Mouse (Mus musculus) MEL (cell line): Measurements from ENCODE around the gene Gpc3. TPM values are rescaled to one million over a fixed set of nuclear protein-coding genes. Genes with fewer than 3 reads are reported as not detected.

Experiments
- DNase-seq: peaks from one replicate; pipeline ENCODE4 v3.0.0; 2011; ENCODE audit warnings: low read depth, low spot score
- H3K27ac ChIP-seq: 2 replicates; pipeline ENCODE4 v1.5.1; 2012; ENCODE audit warnings: low read depth, mild to moderate bottlenecking, control low read depth, low read length, moderate library complexity; ENCODE audit not compliant: control insufficient read depth
- H3K27me3 ChIP-seq, 2 experiments: fragments of 150-350 bp in 1 of 2; sonication (generic) in 1 of 2; 2 replicates each; pipeline ENCODE4 v1.6.1; 2012; ENCODE audit warnings: low read length in 2 of 2, mild to moderate bottlenecking in 2 of 2, improper control_type of control experiment in 1 of 2, moderate library complexity in 1 of 2; ENCODE audit not compliant: insufficient read depth in 2 of 2, control insufficient read depth in 1 of 2
- H3K36me3 ChIP-seq, 2 experiments: 2 replicates each; pipeline ENCODE4 v1.6.1; 2012 to 2014; ENCODE audit warnings: low read length in 2 of 2, improper control_type of control experiment in 1 of 2, inconsistent platforms in 1 of 2, mild to moderate bottlenecking in 1 of 2; ENCODE audit not compliant: insufficient read depth in 2 of 2, control insufficient read depth in 1 of 2
- H3K4me1 ChIP-seq, 2 experiments: fragments of 150-350 bp in 1 of 2; sonication (generic) in 1 of 2; 2 replicates each; pipeline ENCODE4 v1.6.1; 2012; ENCODE audit warnings: low read length in 2 of 2, improper control_type of control experiment in 1 of 2, mild to moderate bottlenecking in 1 of 2; ENCODE audit not compliant: insufficient read depth in 2 of 2, control insufficient read depth in 1 of 2
- H3K4me3 ChIP-seq, 2 experiments: fragments of 150-350 bp in 1 of 2; sonication (generic) in 1 of 2; 2 replicates each; pipeline ENCODE4 v1.5.1; 2012; ENCODE audit warnings: low read depth in 2 of 2, low read length in 2 of 2, mild to moderate bottlenecking in 2 of 2, moderate library complexity in 2 of 2, control low read depth in 1 of 2, improper control_type of control experiment in 1 of 2; ENCODE audit not compliant: control insufficient read depth in 1 of 2, insufficient read depth in 1 of 2
- H3K79me2 ChIP-seq: 2 replicates; pipeline ENCODE4 v1.6.1; 2012; ENCODE audit warnings: mild to moderate bottlenecking, low read length, moderate library complexity; ENCODE audit not compliant: control insufficient read depth, poor library complexity, insufficient read depth
- H3K9ac ChIP-seq: 2 replicates; pipeline ENCODE4 v1.6.1; 2012; ENCODE audit warnings: low read depth, mild to moderate bottlenecking, control low read depth, low read length, moderate library complexity; ENCODE audit not compliant: control insufficient read depth, poor library complexity, severe bottlenecking
- H3K9me3 ChIP-seq: fragments of 150-350 bp; sonication (generic); replicated peaks from 2 replicates; pipeline ENCODE4 v1.6.1; 2012; ENCODE audit warnings: mild to moderate bottlenecking, low read length, improper control_type of control experiment, moderate library complexity; ENCODE audit not compliant: insufficient read depth
- CHD1 ChIP-seq: IDR thresholded peaks from 2 replicates; pipeline ENCODE4 v1.6.1; 2012; ENCODE audit warnings: low read depth, mild to moderate bottlenecking, inconsistent platforms, low read length, improper control_type of control experiment
- CHD2 ChIP-seq: IDR thresholded peaks from 2 replicates; pipeline ENCODE4 v1.6.1; 2011; ENCODE audit warnings: low read length, improper control_type of control experiment
- CTCF ChIP-seq, 3 experiments: IDR thresholded peaks in 2 of 3; conservative IDR thresholded peaks in 1 of 3; 2 replicates each; pipeline ENCODE4 v1.5.1; 2011 to 2012; ENCODE audit warnings: low read length in 3 of 3, low read depth in 2 of 3, mild to moderate bottlenecking in 2 of 3, improper control_type of control experiment in 1 of 3, inconsistent platforms in 1 of 3, mixed read lengths in 1 of 3, moderate library complexity in 1 of 3; ENCODE audit not compliant: control insufficient read depth in 1 of 3, insufficient read depth in 1 of 3, poor library complexity in 1 of 3, severe bottlenecking in 1 of 3
- GABPA ChIP-seq: IDR thresholded peaks from 2 replicates; pipeline ENCODE4 v1.6.1; 2012; ENCODE audit warnings: low read depth, mild to moderate bottlenecking, inconsistent platforms, low read length, improper control_type of control experiment, moderate library complexity
- HCFC1 ChIP-seq: IDR thresholded peaks from 2 replicates; pipeline ENCODE4 v1.6.1; 2012; ENCODE audit warnings: low read depth, mild to moderate bottlenecking, inconsistent platforms, low read length, improper control_type of control experiment, moderate library complexity
- JUND ChIP-seq: IDR thresholded peaks from 2 replicates; pipeline ENCODE4 v1.6.1; 2011; ENCODE audit warnings: low read depth, mild to moderate bottlenecking, improper control_type of control experiment, low read length
- KAT2A ChIP-seq: conservative IDR thresholded peaks from 2 replicates; pipeline ENCODE4 v1.6.1; 2012; ENCODE audit warnings: low read depth, low read length, improper control_type of control experiment, inconsistent platforms
- MAFK ChIP-seq: IDR thresholded peaks from 2 replicates; pipeline ENCODE4 v1.6.1; 2011; ENCODE audit warnings: low read depth, mild to moderate bottlenecking, low read length, improper control_type of control experiment, borderline replicate concordance
- MYB ChIP-seq: IDR thresholded peaks from 2 replicates; pipeline ENCODE4 v1.6.1; 2011; ENCODE audit warnings: mild to moderate bottlenecking, low read depth, low read length, improper control_type of control experiment
- MYC ChIP-seq: IDR thresholded peaks from 2 replicates; pipeline ENCODE4 v1.6.1; 2011; ENCODE audit warnings: low read depth, mild to moderate bottlenecking, low read length, improper control_type of control experiment, moderate library complexity
- NRF1 ChIP-seq: IDR thresholded peaks from 2 replicates; pipeline ENCODE4 v1.6.1; 2014; ENCODE audit warnings: low read depth, mild to moderate bottlenecking, inconsistent platforms, low read length, improper control_type of control experiment, moderate library complexity; ENCODE audit not compliant: poor library complexity, insufficient read depth, severe bottlenecking
- POLR2AphosphoS5 ChIP-seq: IDR thresholded peaks from 2 replicates; pipeline ENCODE4 v1.6.1; 2012; ENCODE audit warnings: low read depth, borderline replicate concordance, mild to moderate bottlenecking, inconsistent platforms, low read length, moderate library complexity, mixed read lengths
- RAD21 ChIP-seq: IDR thresholded peaks from 2 replicates; pipeline ENCODE4 v1.6.1; 2011; ENCODE audit warnings: mild to moderate bottlenecking, low read depth, low read length, improper control_type of control experiment
- UBTF ChIP-seq: IDR thresholded peaks from 2 replicates; pipeline ENCODE4 v1.6.1; 2012; ENCODE audit warnings: low read depth, mild to moderate bottlenecking, inconsistent platforms, low read length, improper control_type of control experiment, moderate library complexity, borderline replicate concordance; ENCODE audit not compliant: insufficient read depth
- USF1 ChIP-seq: IDR thresholded peaks from 2 replicates; pipeline ENCODE4 v1.6.1; 2014; ENCODE audit warnings: low read depth, mild to moderate bottlenecking, inconsistent platforms, low read length, improper control_type of control experiment, moderate library complexity
- USF2 ChIP-seq, 2 experiments: IDR thresholded peaks; 2 replicates each; pipeline ENCODE4 v1.6.1; 2011 to 2012; ENCODE audit warnings: improper control_type of control experiment in 2 of 2, low read length in 2 of 2, borderline replicate concordance in 1 of 2, inconsistent platforms in 1 of 2, low read depth in 1 of 2, mild to moderate bottlenecking in 1 of 2; ENCODE audit not compliant: insufficient read depth in 1 of 2
- ZC3H11A ChIP-seq: IDR thresholded peaks from 2 replicates; pipeline ENCODE4 v1.6.1; 2012; ENCODE audit warnings: low read depth, mild to moderate bottlenecking, inconsistent platforms, low read length, improper control_type of control experiment
- ZKSCAN1 ChIP-seq: IDR thresholded peaks from 2 replicates; pipeline ENCODE4 v1.6.1; 2012; ENCODE audit warnings: low read depth, mild to moderate bottlenecking, inconsistent platforms, low read length, improper control_type of control experiment, moderate library complexity
- ZMIZ1 ChIP-seq: IDR thresholded peaks from 2 replicates; pipeline ENCODE4 v1.6.1; 2012; ENCODE audit warnings: low read depth, mild to moderate bottlenecking, inconsistent platforms, low read length, improper control_type of control experiment, moderate library complexity
- polyA plus RNA-seq, 2 experiments: library from polyadenylated mRNA; stranded (reverse) in 1 of 2; unstranded in 1 of 2; fragments of >175 nt in 1 of 2; fragments of >200 nt in 1 of 2; gene quantifications; 2 replicates each; pipeline versions ENCODE4 v1.2.1 to v1.2.4; 2012; ENCODE audit warnings: low replicate concordance in 2 of 2, low read depth in 1 of 2; ENCODE audit not compliant: insufficient read length in 2 of 2, insufficient read depth in 1 of 2, missing spikeins in 1 of 2
- total RNA-seq: library from RNA; depleted of rRNA; stranded (reverse); fragments of 300-350 nt; gene quantifications from 2 replicates; pipeline ENCODE4 v1.2.3, GENCODE M21; 2012

The Gpc3 gene
- total and polyA plus RNA-seq, 3 experiments: not detected

- Histone ChIP-seq H3K79me2 (no peaks in the 10 kb centered on the region), H3K27me3 (no peaks in the 10 kb centered on the region), H3K9me3 (no peaks in the 10 kb centered on the region), H3K27ac (no peak overlapping the region), H3K4me3 (no peak overlapping the region), H3K36me3 (no peaks in the 10 kb centered on the region), H3K4me1 (no peaks in the 10 kb centered on the region), H3K9ac (no peak overlapping the region)
- no peak for DNase-seq
- TF ChIP-seq CTCF (IDR thresholded peaks at IDR 0.05 in 2 of 3, conservative IDR thresholded peaks at IDR 0.05 in 1 of 3; ENCODE audit: control insufficient read depth in 1 of 3, insufficient read depth in 1 of 3, low read depth in 2 of 3, low read length in 3 of 3, poor library complexity in 1 of 3, severe bottlenecking in 1 of 3) (no peak), ZC3H11A (no peak)
These were observed 368.0 kb downstream of the Gpc3 start for GRCm38 (mm10) chrX:52245694-52246297.

- Histone ChIP-seq H3K27me3 (no peaks in the 10 kb centered on the region), H3K9ac (no peak overlapping the region), H3K4me3 (no peak overlapping the region), H3K9me3 (no peaks in the 10 kb centered on the region), H3K27ac (no peak overlapping the region), H3K36me3 (no peaks in the 10 kb centered on the region), H3K4me1 (no peaks in the 10 kb centered on the region), H3K79me2 (no peaks in the 10 kb centered on the region)
- no peak for DNase-seq
- TF ChIP-seq POLR2AphosphoS5: no peak
- no peak for TF ChIP-seq ZKSCAN1
- no peak for TF ChIP-seq HCFC1
- no peak for TF ChIP-seq CHD2
- no peak for TF ChIP-seq CHD1
- no peak for TF ChIP-seq USF2 (IDR thresholded peaks at IDR 0.05; ENCODE audit: borderline replicate concordance in 1 of 2, insufficient read depth in 1 of 2, low read depth in 1 of 2, low read length in 2 of 2)
- TF ChIP-seq MYC: no peak
- TF ChIP-seq USF1: no peak
- no peak for TF ChIP-seq CTCF (IDR thresholded peaks at IDR 0.05 in 2 of 3, conservative IDR thresholded peaks at IDR 0.05 in 1 of 3; ENCODE audit: control insufficient read depth in 1 of 3, insufficient read depth in 1 of 3, low read depth in 2 of 3, low read length in 3 of 3, poor library complexity in 1 of 3, severe bottlenecking in 1 of 3)
- no peak for TF ChIP-seq MYB
- no peak for TF ChIP-seq RAD21
- no peak for TF ChIP-seq UBTF
- TF ChIP-seq KAT2A: no peak
- no peak for TF ChIP-seq ZMIZ1
- no peak for TF ChIP-seq MAFK
- TF ChIP-seq JUND: no peak
- no peak for TF ChIP-seq NRF1
- TF ChIP-seq GABPA: no peak
These were observed 376.3 kb downstream of the Gpc3 start for GRCm38 (mm10) chrX:52237470-52237869.
